Mouse (Mus musculus): ENCODE results near the gene D430019H16Rik. TPM values are rescaled to one million over a fixed set of nuclear protein-coding genes. Genes with fewer than 3 reads are reported as not detected.

The D430019H16Rik gene
- polyA plus RNA-seq, 1 experiment from 2014 or later, result 0.84 TPM

DNA sequence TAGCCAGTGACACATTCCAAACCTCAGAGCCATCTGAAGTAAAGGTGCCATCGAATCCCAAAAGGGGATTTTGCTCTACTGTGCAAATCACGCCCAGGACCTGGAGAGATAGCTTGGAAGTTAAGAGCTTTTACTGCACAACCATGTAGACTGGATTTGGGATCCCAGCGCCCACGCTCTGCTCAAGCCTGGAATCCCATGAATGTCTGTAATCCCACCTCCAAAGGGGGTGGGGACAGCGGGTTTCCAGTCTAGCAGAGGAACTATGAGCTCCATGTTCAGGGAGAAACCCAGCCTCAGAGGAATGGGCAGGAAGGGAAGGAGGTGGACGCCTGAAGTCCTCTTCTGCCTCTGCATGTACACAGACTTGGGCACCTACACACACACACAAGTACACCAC lies 13.7 kb upstream of the D430019H16Rik start:
- no peaks in the 10 kb centered on the region for H3K27me3 ChIP-seq (replicated peaks; ENCODE audit: control insufficient read depth, insufficient read depth, low read length)
- ATAC-seq, result no peak
- WGBS, result 71% methylated on average over 6 of the region's 6 CpGs
- no peaks in the 10 kb centered on the region for H3K36me3 ChIP-seq (ENCODE audit: control insufficient read depth, insufficient read depth, low read length)
- no peak overlapping the region for H3K27ac ChIP-seq (ENCODE audit: low read length)
- no peak overlapping the region for H3K4me3 ChIP-seq (ENCODE audit: low read length)
- no peaks in the 10 kb centered on the region for H3K4me1 ChIP-seq (ENCODE audit: control insufficient read depth, insufficient read depth, low read length)
- no peak overlapping the region for H3K9ac ChIP-seq (ENCODE audit: low read depth, low read length)
- H3K9me3 ChIP-seq (ENCODE audit: control insufficient read depth, low read length), result no peaks in the 10 kb centered on the region
- no peak overlapping the region for H3K4me2 ChIP-seq (ENCODE audit: low read depth, low read length)

DNA sequence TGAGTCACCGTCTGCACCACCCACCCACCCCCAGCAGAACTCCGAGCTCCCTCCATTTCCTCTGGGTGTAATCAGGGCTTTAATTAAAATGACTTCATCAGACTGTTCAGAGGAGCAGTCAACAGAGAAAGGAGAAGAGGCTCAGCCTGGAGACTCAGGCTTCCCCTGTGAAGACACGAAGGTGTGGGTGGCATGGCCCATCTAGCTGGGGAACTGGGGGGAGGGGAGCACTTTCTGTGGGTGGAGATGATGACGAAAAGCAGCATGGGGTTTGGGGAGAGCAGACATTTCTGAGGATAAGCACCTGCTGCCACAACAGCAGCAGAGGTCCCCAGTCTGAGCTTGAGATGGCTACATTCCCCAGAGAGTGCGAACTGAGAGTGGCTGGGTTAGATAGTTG lies 10.1 kb upstream of the D430019H16Rik start:
- H3K27me3 ChIP-seq (replicated peaks; ENCODE audit: control insufficient read depth, insufficient read depth, low read length), result no peaks in the 10 kb centered on the region
- no peak overlapping the region for H3K4me2 ChIP-seq (ENCODE audit: low read depth, low read length)
- H3K4me1 ChIP-seq (ENCODE audit: control insufficient read depth, insufficient read depth, low read length), result no peaks in the 10 kb centered on the region
- H3K36me3 ChIP-seq (ENCODE audit: control insufficient read depth, insufficient read depth, low read length), result no peaks in the 10 kb centered on the region
- H3K9ac ChIP-seq (ENCODE audit: low read depth, low read length), result no peak overlapping the region
- WGBS, result 63% methylated on average over 5 of the region's 5 CpGs
- ATAC-seq, result no peak
- H3K27ac ChIP-seq (ENCODE audit: low read length), result no peak overlapping the region
- no peak overlapping the region for H3K4me3 ChIP-seq (ENCODE audit: low read length)
- H3K9me3 ChIP-seq (ENCODE audit: control insufficient read depth, low read length), result no peaks in the 10 kb centered on the region

DNA sequence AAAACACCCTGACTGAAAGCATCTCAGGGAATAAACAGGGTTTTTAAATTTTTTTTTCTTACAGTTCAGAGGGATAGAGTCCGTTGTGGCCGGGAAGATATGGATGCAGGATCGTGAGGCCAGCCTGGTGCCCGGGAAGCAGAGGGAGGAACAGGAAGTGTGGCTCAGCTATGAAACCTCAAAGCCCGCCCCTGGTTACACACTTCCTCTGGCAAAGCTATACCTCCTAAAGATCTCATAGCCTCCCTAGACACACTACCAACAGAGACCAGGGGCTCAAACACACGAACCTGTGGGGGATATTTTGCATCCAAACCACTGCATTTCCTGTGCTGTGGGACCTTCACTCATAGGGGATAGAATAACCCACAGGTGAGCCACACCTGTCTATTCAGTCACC lies 7.9 kb upstream of the D430019H16Rik start:
- no peak overlapping the region for H3K4me3 ChIP-seq (ENCODE audit: low read length)
- WGBS, result 68% methylated on average over 6 of the region's 6 CpGs

DNA sequence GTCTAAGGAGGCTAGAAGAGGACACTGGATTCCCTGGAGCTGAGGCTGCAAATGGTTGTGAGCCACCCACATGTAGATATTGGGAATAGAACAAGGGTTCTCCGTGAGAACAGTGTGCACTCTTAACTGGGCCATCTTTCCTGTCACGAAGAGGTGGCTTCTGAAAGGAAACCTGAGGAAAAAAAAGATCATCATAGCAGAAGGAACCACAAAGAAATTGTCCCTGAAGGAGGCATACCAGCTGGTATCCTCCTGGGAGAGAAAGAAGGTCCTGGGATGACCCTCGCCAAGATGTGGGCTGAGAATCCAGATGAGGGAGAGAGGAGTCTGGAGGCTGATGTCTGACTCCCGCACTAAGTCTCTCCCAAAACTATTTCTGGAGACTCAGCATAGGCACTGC lies 4.4 kb upstream of the D430019H16Rik start:
- WGBS, result 67% methylated on average over 4 of the region's 4 CpGs
- H3K4me1 ChIP-seq (ENCODE audit: control insufficient read depth, insufficient read depth, low read length), result peaks cover 5% of the 10 kb centered on the region; the same call in 1 of the 2 replicates
- H3K27me3 ChIP-seq (replicated peaks; ENCODE audit: control insufficient read depth, insufficient read depth, low read length), result no peaks in the 10 kb centered on the region
- H3K4me3 ChIP-seq (ENCODE audit: low read length), result no peak overlapping the region
- no peak overlapping the region for H3K4me2 ChIP-seq (ENCODE audit: low read depth, low read length)
- no peak overlapping the region for H3K27ac ChIP-seq (ENCODE audit: low read length)
- no peak overlapping the region for H3K9ac ChIP-seq (ENCODE audit: low read depth, low read length)
- H3K9me3 ChIP-seq (ENCODE audit: control insufficient read depth, low read length), result no peaks in the 10 kb centered on the region
- H3K36me3 ChIP-seq (ENCODE audit: control insufficient read depth, insufficient read depth, low read length), result no peaks in the 10 kb centered on the region
- ATAC-seq, result no peak

More for the DNA sequence above, 7.9 kb upstream of the D430019H16Rik start:
- Histone ChIP-seq H3K9ac (ENCODE audit: low read depth, low read length) (no peak overlapping the region), H3K27ac (ENCODE audit: low read length) (no peak overlapping the region), H3K9me3 (ENCODE audit: control insufficient read depth, low read length) (no peaks in the 10 kb centered on the region), H3K4me2 (ENCODE audit: low read depth, low read length) (no peak overlapping the region), H3K27me3 (replicated peaks; ENCODE audit: control insufficient read depth, insufficient read depth, low read length) (no peaks in the 10 kb centered on the region), H3K36me3 (ENCODE audit: control insufficient read depth, insufficient read depth, low read length) (no peaks in the 10 kb centered on the region), H3K4me1 (ENCODE audit: control insufficient read depth, insufficient read depth, low read length) (no peaks in the 10 kb centered on the region)
- ATAC-seq, result no peak

DNA sequence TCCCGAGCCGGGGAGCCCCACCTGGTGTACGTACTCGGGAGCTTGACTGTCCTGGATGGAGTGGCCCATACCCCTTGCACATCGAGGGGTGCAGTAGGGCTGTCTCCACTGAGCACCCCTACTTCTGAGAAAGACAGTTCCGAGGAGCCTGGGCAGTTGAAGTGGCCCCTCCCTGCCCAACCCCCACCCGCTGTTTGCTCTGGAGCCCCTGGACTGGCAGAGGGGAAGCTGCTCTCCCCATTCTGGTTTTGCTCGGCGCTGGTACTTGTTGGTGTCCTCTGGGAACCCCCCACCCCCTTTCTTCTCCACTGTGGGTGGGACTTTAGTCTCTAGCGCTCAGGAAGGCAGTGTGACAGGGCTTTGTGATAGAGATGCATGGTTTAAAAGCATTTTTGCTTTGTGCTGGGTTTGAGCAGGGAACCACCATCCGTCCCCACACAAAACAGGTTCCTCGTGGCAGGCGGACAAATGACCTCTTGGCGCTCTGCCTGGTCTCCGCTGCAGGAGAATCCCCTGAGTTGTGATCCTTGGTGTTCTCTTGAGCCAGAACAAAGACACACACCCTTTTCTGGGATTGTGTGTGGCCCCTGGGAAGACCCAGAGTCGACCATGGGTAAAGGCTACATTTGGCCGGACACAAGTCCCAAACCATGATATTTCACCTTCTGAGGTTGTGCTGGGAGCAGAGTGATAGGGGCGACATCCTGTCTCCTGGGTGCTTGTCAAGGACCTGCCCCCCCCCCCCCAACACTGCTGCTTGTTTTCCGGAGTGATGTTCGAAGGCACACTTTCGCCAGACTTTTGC lies 804 bp downstream of the D430019H16Rik start:
- Histone ChIP-seq H3K4me1 (ENCODE audit: control insufficient read depth, insufficient read depth, low read length) (peaks cover 11% of the 10 kb centered on the region), H3K9ac (ENCODE audit: low read depth, low read length) (peak overlapping the region; percentile 59), H3K27me3 (replicated peaks; ENCODE audit: control insufficient read depth, insufficient read depth, low read length) (no peaks in the 10 kb centered on the region), H3K27ac (ENCODE audit: low read length) (no peak overlapping the region), H3K9me3 (ENCODE audit: control insufficient read depth, low read length) (no peaks in the 10 kb centered on the region), H3K4me2 (ENCODE audit: low read depth, low read length) (peak overlapping the region; percentile 84), H3K36me3 (ENCODE audit: control insufficient read depth, insufficient read depth, low read length) (no peaks in the 10 kb centered on the region), H3K4me3 (ENCODE audit: low read length) (peak overlapping the region; percentile 53)
- peak; percentile 55 for ATAC-seq
- 2% methylated on average over 21 of the region's 21 CpGs for WGBS

GRCm38 (mm10) chr12:105455063-105455559 lies 1.5 kb downstream of the D430019H16Rik start:
- Histone ChIP-seq H3K9ac (ENCODE audit: low read depth, low read length) (peak overlapping the region; percentile 59; the same call in 1 of the 2 replicates), H3K27me3 (replicated peaks; ENCODE audit: control insufficient read depth, insufficient read depth, low read length) (no peaks in the 10 kb centered on the region), H3K4me3 (ENCODE audit: low read length) (peak overlapping the region; percentile 53), H3K27ac (ENCODE audit: low read length) (no peak overlapping the region), H3K36me3 (ENCODE audit: control insufficient read depth, insufficient read depth, low read length) (no peaks in the 10 kb centered on the region), H3K4me2 (ENCODE audit: low read depth, low read length) (peak overlapping the region; percentile 84), H3K4me1 (ENCODE audit: control insufficient read depth, insufficient read depth, low read length) (peaks cover 11% of the 10 kb centered on the region), H3K9me3 (ENCODE audit: control insufficient read depth, low read length) (no peaks in the 10 kb centered on the region)
- 6% methylated on average over 4 of the region's 4 CpGs for WGBS
- no peak for ATAC-seq

- no peak overlapping the region for H3K27ac ChIP-seq (ENCODE audit: low read length)
- H3K4me3 ChIP-seq (ENCODE audit: low read length), result no peak overlapping the region
- no peaks in the 10 kb centered on the region for H3K36me3 ChIP-seq (ENCODE audit: control insufficient read depth, insufficient read depth, low read length)
- no peak overlapping the region for H3K9ac ChIP-seq (ENCODE audit: low read depth, low read length)
- H3K9me3 ChIP-seq (ENCODE audit: control insufficient read depth, low read length), result no peaks in the 10 kb centered on the region
- ATAC-seq, result no peak
- no peak overlapping the region for H3K4me2 ChIP-seq (ENCODE audit: low read depth, low read length)
- peaks cover 9% of the 10 kb centered on the region; the same call in 1 of the 2 replicates for H3K4me1 ChIP-seq (ENCODE audit: control insufficient read depth, insufficient read depth, low read length)
- no peaks in the 10 kb centered on the region for H3K27me3 ChIP-seq (replicated peaks; ENCODE audit: control insufficient read depth, insufficient read depth, low read length)
- 94% methylated on average over 6 of the region's 6 CpGs for WGBS
These were observed 5.1 kb downstream of the D430019H16Rik start for GRCm38 (mm10) chr12:105458791-105459190.

DNA sequence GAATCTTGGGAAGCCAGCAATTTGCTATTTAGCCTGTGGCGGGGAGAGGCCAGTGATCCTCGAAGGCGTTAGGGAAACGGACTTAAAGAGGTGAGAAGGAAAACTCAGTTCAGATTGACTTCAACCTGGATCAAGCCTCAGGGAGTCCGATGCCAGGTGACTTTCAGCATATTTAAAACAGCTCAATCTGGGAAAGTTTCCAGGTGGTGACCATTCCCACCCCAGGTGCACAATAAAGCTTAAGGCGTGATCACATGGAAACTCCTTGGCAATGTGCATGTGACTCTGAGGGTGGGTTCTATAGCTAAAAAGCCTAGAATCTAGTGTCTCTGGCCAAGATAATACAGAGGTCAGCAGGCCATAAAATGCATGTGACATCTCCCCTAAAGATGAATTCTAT lies 7.4 kb downstream of the D430019H16Rik start:
- 74% methylated on average over 6 of the region's 6 CpGs for WGBS
- Histone ChIP-seq H3K9ac (ENCODE audit: low read depth, low read length) (no peak overlapping the region), H3K4me3 (ENCODE audit: low read length) (no peak overlapping the region), H3K27ac (ENCODE audit: low read length) (no peak overlapping the region), H3K4me1 (ENCODE audit: control insufficient read depth, insufficient read depth, low read length) (no peaks in the 10 kb centered on the region), H3K4me2 (ENCODE audit: low read depth, low read length) (no peak overlapping the region), H3K36me3 (ENCODE audit: control insufficient read depth, insufficient read depth, low read length) (no peaks in the 10 kb centered on the region), H3K9me3 (ENCODE audit: control insufficient read depth, low read length) (no peaks in the 10 kb centered on the region), H3K27me3 (replicated peaks; ENCODE audit: control insufficient read depth, insufficient read depth, low read length) (no peaks in the 10 kb centered on the region)
- no peak for ATAC-seq

DNA sequence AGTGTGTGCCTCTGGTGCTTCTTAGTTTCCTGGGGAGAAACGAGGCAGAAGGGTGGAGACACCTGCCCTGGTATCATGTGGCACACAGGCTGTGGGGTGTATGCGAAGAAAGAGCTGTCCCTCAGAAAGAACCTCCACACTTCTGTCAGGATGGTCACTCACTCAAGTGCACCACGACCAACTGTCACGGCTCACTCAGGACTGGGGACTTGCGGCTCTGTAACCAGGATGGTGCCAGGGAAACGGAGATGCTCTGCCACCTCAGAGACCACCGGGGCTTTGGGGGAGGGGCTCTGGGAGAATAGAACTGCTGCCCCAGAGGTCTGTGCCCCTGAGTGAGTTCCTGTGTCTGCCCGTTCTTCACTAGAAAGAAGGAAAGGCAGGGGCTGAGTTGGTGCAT lies 15.4 kb downstream of the D430019H16Rik start:
- Histone ChIP-seq H3K27me3 (replicated peaks; ENCODE audit: control insufficient read depth, insufficient read depth, low read length) (no peaks in the 10 kb centered on the region), H3K9ac (ENCODE audit: low read depth, low read length) (no peak overlapping the region), H3K4me2 (ENCODE audit: low read depth, low read length) (no peak overlapping the region), H3K4me1 (ENCODE audit: control insufficient read depth, insufficient read depth, low read length) (no peaks in the 10 kb centered on the region), H3K36me3 (ENCODE audit: control insufficient read depth, insufficient read depth, low read length) (no peaks in the 10 kb centered on the region), H3K27ac (ENCODE audit: low read length) (no peak overlapping the region), H3K9me3 (ENCODE audit: control insufficient read depth, low read length) (no peaks in the 10 kb centered on the region), H3K4me3 (ENCODE audit: low read length) (no peak overlapping the region)
- no peak for ATAC-seq
- 80% methylated on average over 8 of the region's 8 CpGs for WGBS

Data from intestine, embryonic 16.5 days (tissue).